Mouse (Mus musculus): Measurements from ENCODE around the gene Zbtb8os.

The Zbtb8os gene

DNA sequence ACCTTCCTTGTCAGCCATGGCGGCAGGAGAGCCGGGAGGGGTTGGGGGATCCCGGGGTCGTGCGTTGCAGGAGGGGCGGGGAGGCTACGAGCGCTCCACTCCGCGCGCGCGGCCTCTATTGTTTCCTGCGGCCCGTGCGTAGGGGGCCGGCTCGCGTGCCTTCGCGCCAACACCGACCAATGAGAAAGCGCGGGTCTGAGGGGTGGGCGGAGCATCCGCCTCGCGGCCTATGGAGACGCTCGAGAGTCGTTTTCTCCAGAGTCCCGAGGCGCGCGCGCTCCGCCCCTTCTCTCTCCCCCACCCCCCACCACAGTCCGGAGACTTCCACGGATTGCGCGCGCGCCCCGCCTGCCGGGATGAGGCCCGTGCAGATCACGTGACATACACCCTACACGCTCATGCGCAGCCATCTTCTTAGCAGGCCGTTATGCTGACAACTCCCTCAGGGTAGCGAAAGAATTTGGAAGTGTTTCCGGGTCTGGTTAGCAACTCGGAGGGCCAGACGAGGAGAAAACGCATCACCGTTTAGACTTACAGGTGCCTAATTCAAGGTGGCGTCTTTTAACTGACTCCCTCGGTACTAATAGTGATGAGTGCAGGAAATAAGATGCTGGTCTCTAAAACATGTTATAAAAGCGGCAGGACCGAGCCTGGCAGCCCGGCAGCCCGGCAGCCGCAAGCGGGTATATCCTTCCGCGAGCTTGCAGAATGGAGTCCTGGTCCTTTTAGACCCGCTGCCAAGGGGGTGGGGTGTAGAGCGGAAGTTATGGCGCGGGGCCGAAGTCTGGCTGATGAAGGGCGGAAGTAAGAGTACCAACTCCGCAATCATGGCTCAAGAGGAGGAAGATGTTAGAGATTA lies at the start of gene Zbtb8os, which contains the start of gene Rbbp4:
TSS of gene Zbtb8os (plus strand) at position 480 of the 859 bp plus-strand sequence.
TSS of gene Rbbp4 (minus strand) at position 155 of the 859 bp plus-strand sequence.
- DNase-seq (ENCODE audit: low spot score in 2 of 2), result peak; percentile 96 to 97

DNA sequence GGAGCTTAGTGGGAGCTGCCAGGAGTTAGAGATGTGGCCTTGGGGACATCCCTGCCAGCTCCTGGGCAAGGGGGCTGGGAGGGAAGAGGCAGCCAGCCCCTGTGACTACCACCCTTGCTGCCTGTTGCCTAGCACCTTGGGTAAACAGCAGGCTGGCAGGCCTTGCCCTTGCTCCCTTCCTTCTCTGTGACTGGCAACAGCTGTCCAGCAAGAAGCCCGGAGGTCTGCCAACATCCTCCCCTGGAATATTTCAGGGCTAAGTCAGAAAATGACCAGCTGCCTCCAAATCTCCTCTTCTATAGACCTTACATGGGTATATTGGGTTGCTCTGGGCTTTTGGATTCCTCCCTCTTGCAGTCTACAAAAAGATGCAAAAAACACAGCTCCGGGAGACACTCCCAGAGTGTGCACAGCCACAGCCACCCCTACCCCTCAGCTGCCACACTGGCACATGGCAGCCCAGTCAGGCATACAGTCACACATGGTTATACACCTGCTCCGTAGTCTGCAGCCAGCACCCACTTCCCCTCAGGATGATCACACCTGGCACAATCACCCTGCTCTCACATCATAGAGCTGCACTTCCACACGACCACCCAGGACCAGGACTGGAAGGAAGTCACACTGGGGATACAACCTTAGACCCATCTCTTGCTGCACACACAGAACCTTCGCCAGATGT lies 49.4 kb upstream of the Zbtb8os start:
- no peak for DNase-seq (ENCODE audit: low spot score in 2 of 2)

DNA sequence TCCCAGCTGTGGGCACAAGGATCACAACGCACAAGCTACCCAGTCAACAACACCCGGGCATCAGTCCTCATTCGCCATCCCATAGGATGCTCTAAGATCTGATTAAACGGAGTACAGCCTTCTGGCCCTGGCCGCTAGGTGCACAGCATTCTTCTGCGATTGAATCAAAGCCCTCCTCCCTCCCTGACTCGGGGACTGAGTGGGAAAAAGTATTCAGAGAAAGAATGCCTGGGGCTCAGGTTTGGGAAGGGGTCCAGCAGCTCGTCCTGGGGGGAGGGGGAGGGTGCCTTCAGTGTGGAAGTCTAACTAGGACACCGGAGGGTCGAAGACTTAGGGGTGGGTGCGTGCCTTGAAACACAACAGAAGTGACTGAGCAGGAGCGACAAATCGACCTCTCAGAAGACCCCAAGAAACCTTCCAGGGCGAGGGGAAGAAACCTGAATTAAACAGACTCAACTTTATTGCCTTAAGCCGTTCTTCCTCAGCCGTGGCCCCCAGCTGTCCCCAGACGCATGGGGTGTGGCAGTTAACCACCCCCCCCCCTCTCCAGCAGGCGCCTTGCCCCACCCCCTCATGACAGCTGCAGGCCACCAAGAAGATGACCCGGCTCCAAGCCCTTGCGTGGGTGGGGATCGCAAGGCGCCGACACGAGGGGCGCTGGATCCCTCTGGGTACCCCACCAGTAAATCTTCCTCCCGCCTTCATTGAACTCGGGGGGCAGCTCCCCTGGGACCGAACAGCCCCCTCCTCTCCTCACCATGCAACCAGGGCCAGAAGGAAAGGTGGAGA lies 48.6 kb upstream of the Zbtb8os start:
- no peak for DNase-seq (ENCODE audit: low spot score in 2 of 2)

DNA sequence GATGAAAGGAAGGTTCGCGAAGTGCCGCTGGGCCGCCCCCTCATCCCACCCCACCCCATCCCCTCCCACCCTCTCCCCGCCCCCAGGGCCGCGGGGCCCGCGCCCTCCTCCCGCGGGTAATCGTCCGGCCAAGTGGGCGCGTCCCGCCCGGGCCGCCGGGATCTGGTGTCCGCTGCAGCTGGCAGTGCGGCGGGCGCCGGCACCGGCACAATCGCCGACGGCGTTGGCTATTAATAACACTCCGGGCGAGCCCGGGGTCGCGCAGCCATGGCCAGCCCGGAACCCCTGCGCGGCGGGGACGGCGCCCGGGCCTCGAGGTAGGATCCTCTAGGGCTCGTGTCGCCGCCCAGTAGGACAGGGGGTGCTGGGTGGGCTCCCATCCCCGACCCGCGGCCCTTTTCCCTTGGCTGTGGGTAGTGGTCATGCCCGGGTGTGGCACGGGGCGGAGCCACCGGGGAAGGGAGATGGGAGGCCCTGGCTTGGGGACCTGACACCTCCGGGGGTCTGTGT lies 48.0 kb upstream of the Zbtb8os start, which contains the start of gene Sync:
TSS of gene Sync (plus strand) at position 146 of the 510 bp plus-strand sequence.
- DNase-seq (ENCODE audit: low spot score in 2 of 2), result no peak

DNA sequence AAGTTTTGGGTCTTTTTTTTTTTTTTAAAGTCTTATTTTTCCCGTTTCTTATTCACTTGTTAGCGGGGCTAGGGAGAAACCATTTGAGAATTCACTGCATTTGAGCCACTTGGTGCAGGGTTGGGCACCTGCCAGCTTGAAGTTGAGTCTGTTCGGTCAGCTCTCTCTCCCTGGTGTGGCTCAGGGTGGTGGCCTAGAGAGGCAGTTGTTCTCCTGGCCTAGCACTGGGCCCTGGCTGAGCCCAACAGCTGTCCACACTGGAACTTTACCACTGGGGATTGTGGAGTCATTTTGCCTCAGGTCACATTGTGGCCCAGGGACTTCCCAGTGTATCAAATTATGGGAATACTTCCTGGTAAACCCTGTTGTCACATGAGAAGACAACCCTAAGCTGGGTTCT lies 47.4 kb upstream of the Zbtb8os start:
- DNase-seq (ENCODE audit: low spot score in 2 of 2), result no peak

DNA sequence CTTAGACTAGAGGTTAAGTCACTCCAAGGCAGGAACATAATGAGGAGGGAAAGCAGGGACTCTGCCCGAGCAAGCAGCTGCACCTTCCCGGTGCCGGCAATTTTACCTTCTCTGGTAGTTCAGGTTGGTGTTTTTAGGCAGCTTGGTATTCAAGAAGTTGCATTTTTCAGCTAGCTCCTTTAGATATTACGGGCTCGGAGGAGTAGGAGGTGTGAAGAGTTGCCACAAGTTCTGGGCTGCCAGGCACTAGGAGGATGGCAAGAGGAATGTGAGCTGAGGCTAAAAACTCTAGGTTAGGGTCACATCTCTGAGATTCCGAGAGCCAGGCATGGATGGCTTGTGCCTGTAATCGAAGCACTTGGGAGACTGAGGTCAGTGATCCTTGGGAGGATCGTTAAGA lies 45.8 kb upstream of the Zbtb8os start:
- no peak for DNase-seq (ENCODE audit: low spot score in 2 of 2)

DNA sequence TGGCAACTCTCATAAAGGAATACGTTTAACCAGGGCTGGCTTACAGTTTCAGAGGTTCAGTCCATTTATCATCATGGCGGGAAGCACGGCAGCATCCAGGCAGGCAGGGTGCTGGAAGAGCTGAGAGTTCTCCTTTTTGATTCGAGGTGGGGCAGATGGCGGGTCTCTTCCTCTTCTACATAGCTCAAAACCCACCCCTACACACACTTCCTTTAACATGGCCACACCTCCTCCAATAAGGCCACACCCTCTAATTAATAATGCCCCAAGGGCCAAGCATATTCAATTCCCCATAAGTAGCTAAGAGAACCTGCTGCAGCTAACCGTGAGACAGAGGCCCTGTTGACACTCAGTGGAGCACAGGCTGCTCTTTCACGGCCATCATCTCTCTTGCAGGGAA lies 42.7 kb upstream of the Zbtb8os start:
- no peak for DNase-seq (ENCODE audit: low spot score in 2 of 2)

DNA sequence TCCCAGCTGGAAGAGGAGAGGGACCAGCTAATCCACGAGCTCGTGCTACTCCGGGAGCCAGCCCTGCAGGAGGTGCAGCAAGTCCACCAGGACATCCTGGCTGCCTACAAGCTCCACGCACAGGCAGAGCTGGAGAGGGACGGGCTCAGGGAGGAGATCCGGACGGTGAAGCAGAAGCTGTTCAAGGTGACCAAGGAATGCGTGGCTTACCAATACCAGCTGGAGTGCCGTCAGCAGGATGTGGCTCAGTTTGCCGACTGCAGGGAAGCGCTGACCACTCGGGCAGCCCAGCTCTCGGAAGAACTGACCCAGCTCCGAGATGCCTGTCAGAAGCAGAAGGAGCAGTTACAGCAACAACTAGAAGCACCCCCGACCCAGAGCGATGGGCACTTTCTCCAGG lies 41.8 kb upstream of the Zbtb8os start:
- no peak for DNase-seq (ENCODE audit: low spot score in 2 of 2)

DNA sequence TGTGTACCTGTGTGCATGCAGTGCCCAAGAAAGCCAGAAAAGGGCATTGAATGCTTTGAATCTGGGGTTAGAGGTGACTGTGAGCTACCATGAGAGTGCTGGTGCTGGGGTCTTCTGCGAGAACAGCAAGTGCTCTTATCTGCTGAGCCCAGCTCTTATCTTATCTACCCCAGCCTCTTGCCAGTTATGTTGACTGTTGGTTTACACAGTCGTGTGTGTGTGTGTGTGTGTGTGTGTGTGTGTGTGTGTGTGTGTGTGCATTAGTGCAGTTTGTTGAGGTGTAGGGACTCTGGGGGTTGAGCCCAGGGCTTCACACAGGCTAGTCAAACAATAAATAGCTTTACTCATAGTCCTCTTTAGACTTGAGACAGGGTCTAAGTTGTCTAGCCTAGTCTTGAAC lies 40.3 kb upstream of the Zbtb8os start:
- no peak for DNase-seq (ENCODE audit: low spot score in 2 of 2)

DNA sequence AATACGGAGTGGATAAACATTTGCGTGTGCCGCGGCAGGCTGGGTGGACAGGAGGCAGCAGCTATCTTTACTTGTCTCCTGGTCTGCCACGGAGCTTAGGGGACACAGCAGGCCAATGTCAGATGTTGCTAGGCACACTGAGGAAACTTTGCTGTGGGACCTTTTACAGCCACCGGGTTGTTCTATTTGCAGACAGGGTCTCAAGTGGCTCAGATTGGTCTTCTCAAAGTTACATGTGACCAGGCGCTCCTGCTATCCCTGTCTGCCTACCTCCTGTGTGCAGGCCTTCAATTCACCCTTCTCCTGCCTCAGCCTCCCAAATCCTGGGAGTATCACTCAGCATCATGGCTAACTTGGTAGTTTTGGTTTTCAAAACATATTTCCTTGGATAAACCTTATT lies 39.4 kb upstream of the Zbtb8os start:
- no peak for DNase-seq (ENCODE audit: low spot score in 2 of 2)

DNA sequence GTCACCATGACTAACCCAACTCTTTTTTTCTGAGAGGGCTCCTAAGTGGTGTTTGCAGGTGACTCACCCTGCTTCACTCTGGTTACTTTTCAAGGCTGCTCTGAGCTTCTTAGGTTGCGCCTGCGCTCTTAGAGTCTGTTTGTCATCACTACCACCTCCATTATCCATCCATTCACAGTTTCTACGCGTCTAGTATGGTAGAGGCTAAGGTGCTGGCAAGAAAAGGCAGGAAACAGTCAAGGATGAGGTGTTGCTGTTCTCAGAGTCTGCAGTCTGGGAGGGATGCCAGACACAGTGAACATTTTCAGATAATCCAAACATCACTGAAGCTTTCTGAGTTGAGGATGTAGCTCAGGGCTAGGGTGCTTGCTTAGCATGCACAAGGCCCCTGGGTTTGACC lies 37.8 kb upstream of the Zbtb8os start:
- DNase-seq (ENCODE audit: low spot score in 2 of 2), result no peak

DNA sequence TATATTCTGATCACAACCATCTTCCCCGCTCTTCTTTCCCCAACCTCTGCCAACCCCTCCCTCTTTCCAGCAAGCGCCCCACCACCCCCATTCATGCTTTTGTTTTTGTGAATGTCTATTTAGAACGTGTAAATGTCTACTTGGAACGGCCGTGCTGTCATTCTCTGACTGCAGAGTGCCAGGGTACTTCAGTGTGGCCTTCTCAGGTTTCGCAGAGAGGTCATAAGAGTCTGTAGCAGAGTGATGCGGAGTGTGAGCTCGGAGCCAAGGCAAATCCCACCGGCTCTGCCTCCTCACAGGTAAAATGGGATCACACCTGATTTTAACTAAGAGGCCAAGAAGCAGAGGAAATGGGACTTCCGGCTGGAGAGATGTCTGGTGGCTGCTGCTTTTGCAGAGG lies 36.4 kb upstream of the Zbtb8os start:
- DNase-seq (ENCODE audit: low spot score in 2 of 2), result no peak

DNA sequence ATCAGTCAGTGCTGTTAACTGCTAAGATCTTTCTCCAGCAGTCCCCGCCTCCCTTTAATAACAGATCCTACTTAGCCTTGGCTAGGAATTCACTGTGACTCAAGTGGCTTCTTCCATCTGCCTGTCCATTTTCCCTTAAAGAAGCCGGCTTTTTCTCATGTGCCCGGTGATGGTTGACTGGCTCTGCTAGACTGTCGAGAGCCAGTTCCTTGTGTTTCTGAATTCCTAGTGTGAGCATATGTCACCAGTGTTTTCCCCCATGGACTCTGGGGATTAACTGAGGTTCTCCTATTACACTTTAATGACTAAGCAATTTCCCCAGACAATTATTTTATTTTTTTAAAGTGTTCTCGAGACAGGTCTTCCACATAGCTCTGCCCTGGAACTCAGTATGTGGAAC lies 32.1 kb upstream of the Zbtb8os start:
- DNase-seq (ENCODE audit: low spot score in 2 of 2), result no peak

DNA sequence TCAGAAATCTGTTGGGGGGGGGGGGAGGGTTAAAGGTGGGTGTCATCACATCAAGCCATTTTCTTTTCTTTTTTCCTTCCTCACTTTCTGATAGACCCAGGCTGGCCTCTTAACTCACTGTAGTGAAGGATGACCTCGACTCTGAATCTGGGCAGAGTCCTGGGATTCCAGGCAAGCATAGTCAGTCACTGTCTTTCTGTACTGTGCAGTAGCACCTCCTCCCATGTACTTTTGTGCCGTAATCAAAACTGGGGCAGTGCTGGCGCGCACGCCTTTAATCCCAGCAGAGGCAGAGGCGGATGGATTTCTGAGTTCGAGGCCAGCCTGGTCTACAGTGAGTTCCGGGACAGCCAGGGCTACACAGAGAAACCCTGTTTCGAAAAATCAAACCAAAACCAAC lies 31.7 kb upstream of the Zbtb8os start:
- DNase-seq (ENCODE audit: low spot score in 2 of 2), result no peak

DNA sequence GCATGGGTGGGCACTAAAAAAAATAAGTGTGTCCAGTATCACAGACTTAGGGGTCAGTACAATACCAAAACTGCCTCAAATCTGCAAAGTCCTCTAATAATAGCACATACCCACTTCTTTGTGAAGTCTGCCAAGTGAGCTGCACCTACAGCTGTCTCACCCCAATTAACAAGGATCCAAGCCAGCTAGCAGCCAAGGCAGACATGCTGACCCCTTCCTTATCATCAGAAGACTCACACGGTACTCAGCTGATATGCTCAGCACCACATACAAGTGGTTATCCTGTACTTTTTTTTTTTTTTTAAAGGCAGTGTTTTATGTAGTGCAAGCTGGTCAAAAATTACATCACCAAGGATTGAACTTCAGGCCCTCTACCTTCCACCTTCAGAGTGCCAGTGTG lies 31.2 kb upstream of the Zbtb8os start:
- no peak for DNase-seq (ENCODE audit: low spot score in 2 of 2)

DNA sequence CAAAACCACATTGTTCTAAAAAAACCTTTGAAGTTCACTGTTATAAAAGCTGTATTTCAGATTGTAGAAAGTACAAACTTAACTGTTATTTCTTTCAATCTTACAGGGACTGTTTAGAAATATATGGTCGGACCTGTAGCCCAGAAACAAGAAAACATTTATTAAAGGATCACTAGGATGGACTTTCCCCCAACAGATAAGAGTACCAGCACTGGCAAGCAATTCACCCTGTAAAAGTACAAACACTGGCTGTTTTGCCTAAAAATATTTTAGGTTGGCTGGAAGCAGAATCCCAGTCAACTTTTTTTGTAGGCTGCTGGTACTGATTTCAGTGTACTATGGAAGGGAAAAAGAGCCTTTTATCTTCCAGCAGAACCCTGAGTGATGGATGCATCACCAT lies 27.6 kb upstream of the Zbtb8os start:
- no peak for DNase-seq (ENCODE audit: low spot score in 2 of 2)

DNA sequence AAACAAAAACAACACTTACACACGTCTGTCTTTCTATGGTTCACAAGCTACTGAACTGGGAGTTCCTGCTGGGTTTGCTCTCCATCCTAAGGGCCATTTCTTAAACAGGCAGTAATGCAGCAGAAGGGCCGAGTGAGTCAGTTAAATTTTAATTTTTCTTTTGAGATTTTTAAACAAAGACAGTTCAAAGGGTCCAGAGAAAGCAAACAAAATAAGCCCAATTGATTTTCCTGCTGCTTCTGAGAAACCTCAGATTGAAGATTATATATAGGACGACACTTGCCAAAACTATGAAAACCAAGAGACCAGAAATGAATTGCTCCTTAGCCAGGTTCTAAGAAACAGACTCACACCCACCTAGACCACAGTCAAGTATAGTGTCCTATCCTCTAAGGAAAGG lies 21.6 kb upstream of the Zbtb8os start:
- DNase-seq (ENCODE audit: low spot score in 2 of 2), result no peak

DNA sequence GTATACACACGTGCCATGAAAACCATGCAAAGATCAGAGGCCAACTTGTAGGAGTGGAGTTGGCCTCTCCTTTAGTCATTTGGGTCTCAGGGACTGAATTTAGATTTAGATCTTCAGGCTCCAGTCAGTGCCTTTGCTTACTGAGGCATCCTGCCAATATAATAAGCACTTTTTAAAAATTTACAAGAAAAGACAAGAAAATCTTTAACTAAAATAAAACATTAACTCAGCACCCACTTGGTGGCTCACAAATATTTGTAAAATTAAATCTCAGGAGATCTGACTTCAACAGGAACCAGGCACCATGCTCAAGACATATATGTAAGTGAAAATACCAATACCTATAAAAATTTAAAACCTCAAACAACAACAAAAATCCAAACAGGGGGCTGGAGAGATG lies 14.6 kb upstream of the Zbtb8os start:
- no peak for DNase-seq (ENCODE audit: low spot score in 2 of 2)

DNA sequence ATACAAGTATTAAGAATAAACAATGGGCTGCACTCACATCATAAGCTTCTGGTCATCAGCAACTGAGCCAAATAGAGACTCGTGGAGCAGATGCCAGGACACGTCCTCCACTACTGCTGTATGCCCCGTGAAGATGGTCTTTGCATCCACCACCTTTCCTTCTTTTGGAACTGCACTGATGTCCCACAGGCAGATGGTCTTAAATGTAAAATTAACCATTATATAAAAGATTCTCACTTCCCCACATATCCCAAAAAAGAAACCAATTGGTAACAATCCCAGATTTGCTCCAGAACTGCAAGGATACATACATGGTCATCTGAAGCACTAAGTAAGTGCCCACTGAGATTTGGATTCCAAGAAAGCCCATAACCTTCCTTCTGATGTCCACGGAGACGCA lies 13.5 kb upstream of the Zbtb8os start:
- DNase-seq (ENCODE audit: low spot score in 2 of 2), result no peak

DNA sequence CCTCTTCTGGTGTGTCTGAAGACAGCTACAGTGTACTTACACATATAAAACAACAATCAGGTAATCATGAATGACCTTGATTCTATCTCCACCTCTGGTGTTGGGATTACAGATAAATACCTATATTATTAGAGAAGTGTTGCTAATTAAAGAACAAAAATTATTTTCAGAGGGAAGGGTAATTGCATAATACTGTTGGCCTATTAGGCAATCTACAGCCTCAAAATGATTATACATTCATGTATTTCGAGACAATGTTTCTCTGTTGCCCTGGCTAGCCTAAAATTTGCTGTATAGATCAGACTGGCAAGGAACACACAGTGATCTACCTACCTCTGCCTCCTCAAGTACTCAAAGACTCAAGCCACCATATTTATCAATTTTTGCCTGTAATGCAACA lies 12.0 kb upstream of the Zbtb8os start:
- no peak for DNase-seq (ENCODE audit: low spot score in 2 of 2)

DNA sequence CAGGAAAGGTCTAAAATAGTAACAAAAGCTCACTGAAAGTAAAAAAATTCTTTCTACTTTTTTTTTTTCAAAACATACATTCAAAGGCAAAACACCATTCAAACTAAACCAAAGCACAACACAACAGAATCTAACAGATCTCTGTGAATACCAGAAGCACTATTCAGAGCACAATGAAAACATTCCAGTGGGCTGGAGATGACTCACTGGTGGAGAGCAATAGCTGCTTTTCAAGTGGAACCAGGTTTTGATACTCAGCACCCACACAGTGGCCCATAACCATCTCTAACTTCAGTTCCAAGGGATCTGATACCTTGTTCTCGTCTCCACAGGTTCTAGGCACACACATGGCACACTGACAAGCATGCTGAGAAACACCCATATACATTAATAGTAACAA lies 10.7 kb upstream of the Zbtb8os start:
- no peak for DNase-seq (ENCODE audit: low spot score in 2 of 2)

DNA sequence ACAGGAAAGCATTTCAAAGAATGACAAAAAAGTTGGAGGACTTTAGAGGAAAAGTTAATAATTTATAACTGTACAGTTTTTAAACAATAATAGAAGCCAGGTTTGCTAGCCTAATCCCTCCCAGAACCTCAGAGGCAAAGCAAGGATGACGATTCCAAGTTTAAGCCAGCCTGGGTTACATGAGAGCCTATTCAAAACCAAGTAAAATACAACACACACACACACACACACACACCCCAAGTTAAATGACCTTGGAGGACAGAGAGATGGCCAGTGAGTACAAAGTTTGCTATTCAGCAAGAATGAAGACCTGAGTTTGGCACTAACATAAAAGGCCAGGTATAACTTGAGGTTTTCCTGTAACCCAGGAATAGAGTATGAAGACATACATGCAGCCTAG lies 9.3 kb upstream of the Zbtb8os start:
- DNase-seq (ENCODE audit: low spot score in 2 of 2), result no peak

Measured in frontal cortex, postnatal 10 days (tissue).